Mouse (Mus musculus): Measurements from ENCODE around the gene Ksr2. TPM values are rescaled to one million over a fixed set of nuclear protein-coding genes. Genes with fewer than 3 reads are reported as not detected.

Ksr2 gene
- total and polyA plus RNA-seq, 3 experiments: not detected

DNA sequence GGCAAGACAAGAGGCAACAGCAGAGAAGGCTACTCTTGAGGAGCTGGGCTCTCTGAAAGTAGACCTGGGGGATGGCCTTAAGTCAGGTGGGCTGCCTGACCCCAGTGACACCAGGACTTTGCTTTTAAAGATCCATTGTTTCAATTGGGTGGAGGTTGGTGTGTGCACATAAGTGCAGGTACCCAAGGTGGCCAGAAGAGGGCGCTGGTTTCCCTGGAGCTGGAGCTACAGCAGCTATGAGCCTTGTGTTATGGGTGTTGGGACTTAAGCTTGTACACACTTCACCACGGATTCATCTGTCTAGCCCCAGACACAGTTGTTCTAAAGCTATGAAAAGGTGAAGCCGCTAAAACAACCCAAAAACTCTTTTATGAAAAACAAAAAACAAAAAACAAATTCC lies 279.8 kb downstream of the Ksr2 start:
- Histone ChIP-seq H3K4me3 (ENCODE audit: control insufficient read depth in 1 of 2, insufficient read depth in 1 of 2, low read depth in 2 of 2, low read length in 2 of 2) (no peak overlapping the region), H3K79me2 (ENCODE audit: control insufficient read depth, insufficient read depth, low read length, poor library complexity) (no peaks in the 10 kb centered on the region), H3K27me3 (ENCODE audit: control insufficient read depth in 1 of 2, insufficient read depth in 2 of 2, low read length in 2 of 2) (no peaks in the 10 kb centered on the region), H3K4me1 (ENCODE audit: control insufficient read depth in 1 of 2, insufficient read depth in 2 of 2, low read length in 2 of 2) (no peaks in the 10 kb centered on the region), H3K9ac (ENCODE audit: control insufficient read depth, low read depth, low read length, poor library complexity, severe bottlenecking) (no peak overlapping the region), H3K9me3 (replicated peaks; ENCODE audit: insufficient read depth, low read length) (no peaks in the 10 kb centered on the region), H3K36me3 (ENCODE audit: control insufficient read depth in 1 of 2, insufficient read depth in 2 of 2, low read length in 2 of 2) (no peaks in the 10 kb centered on the region), H3K27ac (ENCODE audit: control insufficient read depth, low read depth, low read length) (no peak overlapping the region)
- no peak for TF ChIP-seq TBP (IDR thresholded peaks at IDR 0.05; ENCODE audit: low read depth, low read length)
- no peak for TF ChIP-seq POLR2A (IDR thresholded peaks at IDR 0.05; ENCODE audit: control insufficient read depth in 1 of 2, insufficient read depth in 1 of 2, low read depth in 1 of 2, low read length in 2 of 2, poor library complexity in 1 of 2)
- no peak for TF ChIP-seq CHD1 (IDR thresholded peaks at IDR 0.05; ENCODE audit: low read depth, low read length)
- TF ChIP-seq KAT2A (conservative IDR thresholded peaks at IDR 0.05; ENCODE audit: low read depth, low read length): no peak
- peak in 1 of 3 experiments; percentile 7; a peak in 1 of 6 replicates for TF ChIP-seq CTCF (IDR thresholded peaks at IDR 0.05 in 2 of 3, conservative IDR thresholded peaks at IDR 0.05 in 1 of 3; ENCODE audit: control insufficient read depth in 1 of 3, insufficient read depth in 1 of 3, low read depth in 2 of 3, low read length in 3 of 3, poor library complexity in 1 of 3, severe bottlenecking in 1 of 3)
- TF ChIP-seq GATA1 (IDR thresholded peaks at IDR 0.05; ENCODE audit: low read depth, low read length): no peak
- TF ChIP-seq USF1 (IDR thresholded peaks at IDR 0.05; ENCODE audit: low read depth, low read length): no peak
- no peak for TF ChIP-seq ZC3H11A (IDR thresholded peaks at IDR 0.05; ENCODE audit: low read depth, low read length)
- no peak for DNase-seq (ENCODE audit: low read depth, low spot score)

DNA sequence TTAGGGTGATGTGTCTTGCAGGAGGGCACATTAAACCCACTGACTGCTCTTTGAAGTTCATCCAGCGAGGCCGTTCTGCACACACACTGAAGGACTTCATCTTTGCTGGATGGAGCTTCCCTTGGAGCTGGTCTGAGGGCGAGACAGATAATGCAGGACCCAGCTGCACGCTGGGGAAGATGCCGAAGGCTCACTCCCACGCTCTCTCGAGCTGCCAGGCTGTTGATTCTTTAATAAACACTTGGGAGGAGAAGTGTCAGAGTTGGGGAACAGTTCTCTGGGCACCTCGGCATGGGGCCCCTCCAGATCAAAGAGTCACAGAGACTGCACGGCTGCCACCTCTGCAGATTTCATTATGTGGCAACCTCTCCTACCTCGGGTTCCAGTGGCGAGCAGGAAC lies 280.8 kb downstream of the Ksr2 start:
- no peak overlapping the region for H3K9ac ChIP-seq (ENCODE audit: control insufficient read depth, low read depth, low read length, poor library complexity, severe bottlenecking)
- DNase-seq (ENCODE audit: low read depth, low spot score): no peak
- H3K4me1 ChIP-seq (ENCODE audit: control insufficient read depth in 1 of 2, insufficient read depth in 2 of 2, low read length in 2 of 2): no peaks in the 10 kb centered on the region
- H3K27ac ChIP-seq (ENCODE audit: control insufficient read depth, low read depth, low read length): no peak overlapping the region
- TF ChIP-seq CHD1 (IDR thresholded peaks at IDR 0.05; ENCODE audit: low read depth, low read length): no peak
- TF ChIP-seq ZKSCAN1 (IDR thresholded peaks at IDR 0.05; ENCODE audit: low read depth, low read length): no peak
- no peak for TF ChIP-seq SMC3 (IDR thresholded peaks at IDR 0.05; ENCODE audit: low read depth, low read length)
- TF ChIP-seq RAD21 (IDR thresholded peaks at IDR 0.05; ENCODE audit: low read depth, low read length): no peak
- TF ChIP-seq E2F4 (IDR thresholded peaks at IDR 0.05; ENCODE audit: borderline replicate concordance, low read depth, low read length): no peak
- TF ChIP-seq BHLHE40 (IDR thresholded peaks at IDR 0.05; ENCODE audit: borderline replicate concordance, low read depth, low read length): no peak
- TF ChIP-seq GABPA (IDR thresholded peaks at IDR 0.05; ENCODE audit: low read depth, low read length): no peak
- no peak for TF ChIP-seq UBTF (IDR thresholded peaks at IDR 0.05; ENCODE audit: borderline replicate concordance, insufficient read depth, low read depth, low read length)
- TF ChIP-seq ETS1 (IDR thresholded peaks at IDR 0.05; ENCODE audit: low read depth, low read length): no peak
- TF ChIP-seq HCFC1 (IDR thresholded peaks at IDR 0.05; ENCODE audit: low read depth, low read length): no peak
- TF ChIP-seq KAT2A (conservative IDR thresholded peaks at IDR 0.05; ENCODE audit: low read depth, low read length): no peak
- TF ChIP-seq SIN3A (IDR thresholded peaks at IDR 0.05; ENCODE audit: low read length): no peak
- no peak for TF ChIP-seq ELF1 (IDR thresholded peaks at IDR 0.05; ENCODE audit: low read depth, low read length)
- no peak for TF ChIP-seq POLR2A (IDR thresholded peaks at IDR 0.05; ENCODE audit: control insufficient read depth in 1 of 2, insufficient read depth in 1 of 2, low read depth in 1 of 2, low read length in 2 of 2, poor library complexity in 1 of 2)
- TF ChIP-seq USF2 (IDR thresholded peaks at IDR 0.05; ENCODE audit: borderline replicate concordance in 1 of 2, insufficient read depth in 1 of 2, low read depth in 1 of 2, low read length in 2 of 2): no peak
- no peak for TF ChIP-seq RCOR1 (IDR thresholded peaks at IDR 0.05; ENCODE audit: low read depth, low read length)
- no peak overlapping the region for H3K4me3 ChIP-seq (ENCODE audit: control insufficient read depth in 1 of 2, insufficient read depth in 1 of 2, low read depth in 2 of 2, low read length in 2 of 2)
- H3K27me3 ChIP-seq (ENCODE audit: control insufficient read depth in 1 of 2, insufficient read depth in 2 of 2, low read length in 2 of 2): no peaks in the 10 kb centered on the region
- H3K9me3 ChIP-seq (replicated peaks; ENCODE audit: insufficient read depth, low read length): no peaks in the 10 kb centered on the region
- no peaks in the 10 kb centered on the region for H3K36me3 ChIP-seq (ENCODE audit: control insufficient read depth in 1 of 2, insufficient read depth in 2 of 2, low read length in 2 of 2)
- H3K79me2 ChIP-seq (ENCODE audit: control insufficient read depth, insufficient read depth, low read length, poor library complexity): no peaks in the 10 kb centered on the region
